Mouse (Mus musculus): ENCODE data around the gene Slc25a25.

- TF ChIP-seq CTCF (conservative IDR thresholded peaks at IDR 0.05; ENCODE audit: low read length) (no peak), NANOG (IDR thresholded peaks at IDR 0.05; ENCODE audit: borderline replicate concordance, low read length) (no peak), POU5F1 (IDR thresholded peaks at IDR 0.05; ENCODE audit: borderline replicate concordance, low read length) (no peak)
Measured at GRCm38 (mm10) chr2:32413936-32414335, 37.3 kb downstream of the Slc25a25 start.

All from E14TG2a.4 (cell line).